Mouse (Mus musculus) frontal cortex, postnatal 36 days (tissue): ENCODE data around the gene Mtmr3.

ENCODE experiments used
- DNase-seq, 2 experiments: peaks; one replicate each; pipeline ENCODE4 v3.0.0; 2022; ENCODE audit warnings: low spot score in 2 of 2

Gene Mtmr3

GRCm38 (mm10) chr11:4518981-4519380 lies 75.7 kb downstream of the Mtmr3 start:
- DNase-seq: no peak

GRCm38 (mm10) chr11:4507421-4507820 lies 87.2 kb downstream of the Mtmr3 start:
- no peak for DNase-seq

GRCm38 (mm10) chr11:4506486-4506885 lies 88.2 kb downstream of the Mtmr3 start:
- no peak for DNase-seq

GRCm38 (mm10) chr11:4502206-4502605 lies 92.5 kb downstream of the Mtmr3 start:
- no peak for DNase-seq

GRCm38 (mm10) chr11:4500826-4501225 lies 93.8 kb downstream of the Mtmr3 start:
- no peak for DNase-seq

GRCm38 (mm10) chr11:4500261-4500660 lies 94.4 kb downstream of the Mtmr3 start:
- no peak for DNase-seq

- no peak for DNase-seq
Measured at GRCm38 (mm10) chr11:4499456-4499855, 95.2 kb downstream of the Mtmr3 start.

GRCm38 (mm10) chr11:4498774-4499173 lies 95.9 kb downstream of the Mtmr3 start:
- no peak for DNase-seq

GRCm38 (mm10) chr11:4497501-4498118 lies 97.1 kb downstream of the Mtmr3 start:
- DNase-seq: peak; percentile 38 to 50

GRCm38 (mm10) chr11:4495021-4495540 lies 99.6 kb downstream of the Mtmr3 start:
- DNase-seq: no peak

- no peak for DNase-seq
Measured at GRCm38 (mm10) chr11:4489207-4489606, 105.5 kb downstream of the Mtmr3 start.

GRCm38 (mm10) chr11:4488798-4489197 lies 105.9 kb downstream of the Mtmr3 start:
- DNase-seq: no peak

GRCm38 (mm10) chr11:4488367-4488766 lies 106.3 kb downstream of the Mtmr3 start:
- no peak for DNase-seq

- DNase-seq: no peak
Measured at GRCm38 (mm10) chr11:4487401-4487965, 107.2 kb downstream of the Mtmr3 start.

- DNase-seq: no peak
Measured at GRCm38 (mm10) chr11:4484541-4484940, 110.1 kb downstream of the Mtmr3 start.

GRCm38 (mm10) chr11:4482641-4483040 lies 112.0 kb downstream of the Mtmr3 start:
- DNase-seq: no peak

GRCm38 (mm10) chr11:4476184-4476697 lies 118.4 kb downstream of the Mtmr3 start:
- no peak for DNase-seq

- no peak for DNase-seq
Measured at GRCm38 (mm10) chr11:4472464-4473179, 122.0 kb downstream of the Mtmr3 start.

GRCm38 (mm10) chr11:4471734-4472133 lies 122.9 kb downstream of the Mtmr3 start:
- DNase-seq: no peak

GRCm38 (mm10) chr11:4471251-4471650 lies 123.4 kb downstream of the Mtmr3 start:
- DNase-seq: no peak

- DNase-seq: no peak
Measured at GRCm38 (mm10) chr11:4469091-4469490, 125.6 kb downstream of the Mtmr3 start.

GRCm38 (mm10) chr11:4467436-4467835 lies 127.2 kb downstream of the Mtmr3 start:
- DNase-seq: no peak

GRCm38 (mm10) chr11:4466191-4466590 lies 128.5 kb downstream of the Mtmr3 start:
- no peak for DNase-seq
